Mouse (Mus musculus) midbrain, postnatal 0 days (tissue): ENCODE results near the gene Zfp809. TPM values are rescaled to one million over a fixed set of nuclear protein-coding genes. Genes with fewer than 3 reads are reported as not detected.

Experiments used
- ATAC-seq: fragments of 200-750 bp; cut with Nextera tagmentation; 2 replicates; pipeline ENCODE4 v1.8.0; 2017; ENCODE audit warnings: moderate number of reproducible peaks, mild to moderate bottlenecking, moderate TSS enrichment, moderate library complexity; ENCODE audit not compliant: low FRiP score
- DNase-seq: peaks from one replicate; pipeline ENCODE4 v3.0.0-alpha.2; 2015; ENCODE audit warnings: low spot score
- H3K27ac ChIP-seq: fragments of 300-500 bp; sonication (generic); 2 replicates; pipeline ENCODE4 v1.5.1; 2014; ENCODE audit warnings: low read depth, mild to moderate bottlenecking, low read length, mixed read lengths
- H3K27me3 ChIP-seq: fragments of 300-500 bp; sonication (generic); 2 replicates; pipeline ENCODE4 v1.6.1; 2014; ENCODE audit warnings: low read length, control low read depth, mixed read lengths; ENCODE audit not compliant: insufficient read depth
- H3K36me3 ChIP-seq: fragments of 300-500 bp; sonication (generic); 2 replicates; pipeline ENCODE4 v1.6.1; 2014; ENCODE audit warnings: low read length, control low read depth, mixed read lengths; ENCODE audit not compliant: insufficient read depth
- H3K4me1 ChIP-seq: fragments of 300-500 bp; sonication (generic); 2 replicates; pipeline ENCODE4 v1.6.1; 2014; ENCODE audit warnings: mild to moderate bottlenecking, control low read depth, antibody characterized with exemption, low read length, mixed read lengths; ENCODE audit not compliant: insufficient read depth
- H3K4me2 ChIP-seq: fragments of 300-500 bp; sonication (generic); 2 replicates; pipeline ENCODE4 v1.6.1; 2014; ENCODE audit warnings: low read depth, mild to moderate bottlenecking, low read length, mixed read lengths; ENCODE audit not compliant: poor library complexity, severe bottlenecking
- H3K4me3 ChIP-seq: fragments of 300-500 bp; sonication (generic); 2 replicates; pipeline ENCODE4 v1.5.1; 2014; ENCODE audit warnings: low read depth, mild to moderate bottlenecking, low read length, moderate library complexity
- H3K9ac ChIP-seq: fragments of 300-500 bp; sonication (generic); replicated peaks from 2 replicates; pipeline ENCODE4 v1.6.1; 2014; ENCODE audit warnings: mild to moderate bottlenecking, low read length, moderate library complexity, mixed read lengths; ENCODE audit not compliant: poor library complexity, severe bottlenecking
- H3K9me3 ChIP-seq: fragments of 300-500 bp; sonication (generic); 2 replicates; pipeline ENCODE4 v1.6.1; 2016; ENCODE audit warnings: low read length, control low read depth
- CTCF ChIP-seq: IDR thresholded peaks from 2 replicates; pipeline ENCODE4 v1.5.1; 2016; ENCODE audit warnings: antibody characterized with exemption, mild to moderate bottlenecking
- WGBS: fragments of 180-500 bp; shearing (Covaris S2); extraction: QIAGEN DNeasy Blood & Tissue Kit; methylation state at CpG from one replicate; pipeline ENCODE4 v1.1.7; 2014; 5-methylcytosine and 5-hydroxymethylcytosine counted together
- polyA plus RNA-seq: library from polyadenylated mRNA; unstranded; fragments of >200 nt; fragmentation: Nextera tagmentation; extraction: Ambion mirVana; gene quantifications from 2 replicates; pipeline ENCODE4 v1.2.1, GENCODE M21; 2015
- total RNA-seq: library from RNA; depleted of rRNA; stranded (reverse); fragments of >200 nt; gene quantifications from 2 replicates; pipeline ENCODE4 v1.2.3, GENCODE M21; 2014; rRNA removed

Gene Zfp809
- total and polyA plus RNA-seq, 2 experiments from 2014 or later = 6.3 to 10.2 TPM

- H3K36me3 ChIP-seq = peaks cover 66% of the 10 kb centered on the region
- no peak overlapping the region for H3K27ac ChIP-seq
- no peak overlapping the region for H3K4me3 ChIP-seq
- ATAC-seq (no peak), DNase-seq (no peak)
- WGBS = 100% methylated on average over 4 of the region's 4 CpGs
- no peak overlapping the region for H3K9ac ChIP-seq
- H3K27me3 ChIP-seq = no peaks in the 10 kb centered on the region
- H3K9me3 ChIP-seq = peaks cover 47% of the 10 kb centered on the region
- no peaks in the 10 kb centered on the region for H3K4me1 ChIP-seq
- no peak overlapping the region for H3K4me2 ChIP-seq
- TF ChIP-seq CTCF = no peak
Observed at GRCm38 (mm10) chr9:22278733-22279132, 53.2 kb downstream of the Zfp809 start.

Other genes with a start within 250 kb of the Zfp809 start
- gene Rgl3, start 236.3 kb upstream of the Zfp809 start, total RNA-seq = 0.76 and 2.8 TPM in 2 replicates
- gene Rgl3, start 236.3 kb upstream of the Zfp809 start, polyA plus RNA-seq = 0.85 and 1.1 TPM in 2 replicates
- 4.3 and 5.8 TPM in 2 replicates for gene Ccdc151, start 223.1 kb upstream of the Zfp809 start, total RNA-seq
- gene Ccdc151, start 223.1 kb upstream of the Zfp809 start, polyA plus RNA-seq = 5.0 and 5.1 TPM in 2 replicates
- 71.9 and 85.8 TPM in 2 replicates for gene Prkcsh, start 222.9 kb upstream of the Zfp809 start, total RNA-seq
- 62.8 and 64.9 TPM in 2 replicates for gene Prkcsh, start 222.9 kb upstream of the Zfp809 start, polyA plus RNA-seq
- gene Elavl3, start 173.7 kb upstream of the Zfp809 start, total RNA-seq = 215 and 239 TPM in 2 replicates
- 75.2 and 78.7 TPM in 2 replicates for gene Elavl3, start 173.7 kb upstream of the Zfp809 start, polyA plus RNA-seq
- gene Gm49318, start 154.5 kb upstream of the Zfp809 start, total RNA-seq = 4.1 TPM in 1 of 2 replicates, not detected in the other
- 0.25 and 0.36 TPM in 2 replicates for gene Gm49318, start 154.5 kb upstream of the Zfp809 start, polyA plus RNA-seq
- gene Zfp653, start 154.3 kb upstream of the Zfp809 start, total RNA-seq = 30.0 and 33.1 TPM in 2 replicates
- gene Zfp653, start 154.3 kb upstream of the Zfp809 start, polyA plus RNA-seq = 14.2 and 15.1 TPM in 2 replicates
- gene Ecsit, start 140.3 kb upstream of the Zfp809 start, total RNA-seq = 49.6 and 56.3 TPM in 2 replicates
- 55.0 and 57.2 TPM in 2 replicates for gene Ecsit, start 140.3 kb upstream of the Zfp809 start, polyA plus RNA-seq
- gene Cnn1, start 126.5 kb upstream of the Zfp809 start, total RNA-seq = 1.2 and 1.3 TPM in 2 replicates
- gene Cnn1, start 126.5 kb upstream of the Zfp809 start, polyA plus RNA-seq = 0.77 and 0.92 TPM in 2 replicates
- 129 and 132 TPM in 2 replicates for gene Elof1, start 108.5 kb upstream of the Zfp809 start, total RNA-seq
- gene Elof1, start 108.5 kb upstream of the Zfp809 start, polyA plus RNA-seq = 161 and 178 TPM in 2 replicates
- gene Acp5, start 90.0 kb upstream of the Zfp809 start, total RNA-seq = 1.0 and 2.9 TPM in 2 replicates
- 0.47 and 0.79 TPM in 2 replicates for gene Acp5, start 90.0 kb upstream of the Zfp809 start, polyA plus RNA-seq
- 27.0 and 40.8 TPM in 2 replicates for gene Pigyl, start 68.9 kb upstream of the Zfp809 start, total RNA-seq
- gene Pigyl, start 68.9 kb upstream of the Zfp809 start, polyA plus RNA-seq = 120 and 122 TPM in 2 replicates
- gene Zfp872, start 37.6 kb upstream of the Zfp809 start, total RNA-seq = 0.22 and 2.0 TPM in 2 replicates
- gene Zfp872, start 37.6 kb upstream of the Zfp809 start, polyA plus RNA-seq = 0.29 and 0.31 TPM in 2 replicates
- gene Zfp599, start 34.2 kb downstream of the Zfp809 start, total RNA-seq = 4.7 and 5.1 TPM in 2 replicates
- gene Zfp599, start 34.2 kb downstream of the Zfp809 start, polyA plus RNA-seq = 7.2 and 7.8 TPM in 2 replicates
- gene Zfp810, start 81.9 kb downstream of the Zfp809 start, total RNA-seq = 31.1 and 37.8 TPM in 2 replicates
- gene Zfp810, start 81.9 kb downstream of the Zfp809 start, polyA plus RNA-seq = 24.9 and 27.5 TPM in 2 replicates
- 3.6 and 6.0 TPM in 2 replicates for gene Anln, start 163.5 kb downstream of the Zfp809 start, total RNA-seq
- 1.3 and 1.7 TPM in 2 replicates for gene Anln, start 163.5 kb downstream of the Zfp809 start, polyA plus RNA-seq
- gene 9530077C05Rik, start 185.8 kb downstream of the Zfp809 start, total RNA-seq = 18.7 and 21.5 TPM in 2 replicates
- 19.3 and 20.2 TPM in 2 replicates for gene 9530077C05Rik, start 185.8 kb downstream of the Zfp809 start, polyA plus RNA-seq
- not detected in 2 replicates for gene Gm17545, start 228.6 kb downstream of the Zfp809 start, total RNA-seq
- not detected in 2 replicates for gene Gm17545, start 228.6 kb downstream of the Zfp809 start, polyA plus RNA-seq
- 59.4 and 60.4 TPM in 2 replicates for gene Rp9, start 244.0 kb downstream of the Zfp809 start, total RNA-seq
- gene Rp9, start 244.0 kb downstream of the Zfp809 start, polyA plus RNA-seq = 75.8 and 81.7 TPM in 2 replicates